Mouse (Mus musculus): Measurements from ENCODE around the gene Ccdc127. TPM values are rescaled to one million over a fixed set of nuclear protein-coding genes. Genes with fewer than 3 reads are reported as not detected.

Gene Ccdc127
- polyA plus RNA-seq, 1 experiment from 2014 or later: 43.1 TPM

GRCm38 (mm10) chr13:74381533-74382276, 31.6 kb downstream of the Ccdc127 start:
- WGBS: 73% methylated on average over 10 of the region's 10 CpGs
- H3K9me3 ChIP-seq (replicated peaks; ENCODE audit: control insufficient read depth, low read length, poor library complexity, severe bottlenecking): no peaks in the 10 kb centered on the region
- H3K9ac ChIP-seq (ENCODE audit: low read depth, low read length): no peak overlapping the region
- no peak overlapping the region for H3K4me3 ChIP-seq (ENCODE audit: low read depth, low read length)
- no peak overlapping the region for H3K4me2 ChIP-seq (ENCODE audit: low read length)
- H3K36me3 ChIP-seq (ENCODE audit: control insufficient read depth, insufficient read depth, low read length): no peaks in the 10 kb centered on the region
- ATAC-seq: no peak
- no peaks in the 10 kb centered on the region for H3K4me1 ChIP-seq (ENCODE audit: control insufficient read depth, insufficient read depth, low read length)
- H3K27ac ChIP-seq (ENCODE audit: low read length): no peak overlapping the region
- no peaks in the 10 kb centered on the region for H3K27me3 ChIP-seq (ENCODE audit: control insufficient read depth, insufficient read depth, low read depth, low read length)

GRCm38 (mm10) chr13:74382289-74382688, 32.2 kb downstream of the Ccdc127 start:
- H3K27ac ChIP-seq (ENCODE audit: low read length): no peak overlapping the region

GRCm38 (mm10) chr13:74389730-74390129, 39.6 kb downstream of the Ccdc127 start:
- Histone ChIP-seq H3K4me2 (ENCODE audit: low read length) (peak overlapping the region; percentile 59), H3K27ac (ENCODE audit: low read length) (no peak overlapping the region), H3K4me1 (ENCODE audit: control insufficient read depth, insufficient read depth, low read length) (peaks cover 4% of the 10 kb centered on the region), H3K27me3 (ENCODE audit: control insufficient read depth, insufficient read depth, low read depth, low read length) (no peaks in the 10 kb centered on the region), H3K4me3 (ENCODE audit: low read depth, low read length) (peak overlapping the region; percentile 55), H3K9ac (ENCODE audit: low read depth, low read length) (peak overlapping the region; percentile 70; the same call in 1 of the 2 replicates), H3K9me3 (replicated peaks; ENCODE audit: control insufficient read depth, low read length, poor library complexity, severe bottlenecking) (no peaks in the 10 kb centered on the region), H3K36me3 (ENCODE audit: control insufficient read depth, insufficient read depth, low read length) (no peaks in the 10 kb centered on the region)
- 71% methylated on average over 6 of the region's 6 CpGs for WGBS
- peak; percentile 41; the same call in 1 of the 2 replicates for ATAC-seq

More at GRCm38 (mm10) chr13:74382289-74382688, 32.2 kb downstream of the Ccdc127 start:
- Histone ChIP-seq H3K36me3 (ENCODE audit: control insufficient read depth, insufficient read depth, low read length) (no peaks in the 10 kb centered on the region), H3K9me3 (replicated peaks; ENCODE audit: control insufficient read depth, low read length, poor library complexity, severe bottlenecking) (no peaks in the 10 kb centered on the region), H3K27me3 (ENCODE audit: control insufficient read depth, insufficient read depth, low read depth, low read length) (no peaks in the 10 kb centered on the region), H3K4me1 (ENCODE audit: control insufficient read depth, insufficient read depth, low read length) (no peaks in the 10 kb centered on the region), H3K9ac (ENCODE audit: low read depth, low read length) (no peak overlapping the region), H3K4me2 (ENCODE audit: low read length) (no peak overlapping the region), H3K4me3 (ENCODE audit: low read depth, low read length) (no peak overlapping the region)
- ATAC-seq: no peak
- WGBS: 61% methylated on average over 3 of the region's 3 CpGs

- no peaks in the 10 kb centered on the region for H3K27me3 ChIP-seq (ENCODE audit: control insufficient read depth, insufficient read depth, low read depth, low read length)
- H3K27ac ChIP-seq (ENCODE audit: low read length): peak within 1 kb of the TSS; percentile 43
- H3K9ac ChIP-seq (ENCODE audit: low read depth, low read length): peak within 1 kb of the TSS; percentile 70
- ATAC-seq: peak; percentile 95
- no peaks in the 10 kb centered on the region for H3K9me3 ChIP-seq (replicated peaks; ENCODE audit: control insufficient read depth, low read length, poor library complexity, severe bottlenecking)
- no peaks in the 10 kb centered on the region for H3K36me3 ChIP-seq (ENCODE audit: control insufficient read depth, insufficient read depth, low read length)
- WGBS: 1% methylated on average over 14 of the region's 14 CpGs
- peaks cover 4% of the 10 kb centered on the region for H3K4me1 ChIP-seq (ENCODE audit: control insufficient read depth, insufficient read depth, low read length)
- H3K4me3 ChIP-seq (ENCODE audit: low read depth, low read length): peak within 1 kb of the TSS; percentile 55
- H3K4me2 ChIP-seq (ENCODE audit: low read length): peak within 1 kb of the TSS; percentile 59
These were observed 40.4 kb downstream of the Ccdc127 start, which contains the start of gene Zfp72 for GRCm38 (mm10) chr13:74390371-74390990. TSS of gene Zfp72 (minus strand) at chr13:74390836.

GRCm38 (mm10) chr13:74391156-74391555, 41.0 kb downstream of the Ccdc127 start:
- no peaks in the 10 kb centered on the region for H3K36me3 ChIP-seq (ENCODE audit: control insufficient read depth, insufficient read depth, low read length)
- 74% methylated on average over 2 of the region's 2 CpGs for WGBS
- H3K9me3 ChIP-seq (replicated peaks; ENCODE audit: control insufficient read depth, low read length, poor library complexity, severe bottlenecking): no peaks in the 10 kb centered on the region
- H3K4me3 ChIP-seq (ENCODE audit: low read depth, low read length): no peak overlapping the region
- no peak overlapping the region for H3K27ac ChIP-seq (ENCODE audit: low read length)
- H3K27me3 ChIP-seq (ENCODE audit: control insufficient read depth, insufficient read depth, low read depth, low read length): no peaks in the 10 kb centered on the region
- no peak overlapping the region for H3K4me2 ChIP-seq (ENCODE audit: low read length)
- peak; percentile 40 for ATAC-seq
- peaks cover 4% of the 10 kb centered on the region for H3K4me1 ChIP-seq (ENCODE audit: control insufficient read depth, insufficient read depth, low read length)
- H3K9ac ChIP-seq (ENCODE audit: low read depth, low read length): no peak overlapping the region

- Histone ChIP-seq H3K4me2 (ENCODE audit: low read length) (peak within 1 kb of the TSS; percentile 14), H3K9ac (ENCODE audit: low read depth, low read length) (no peak within 1 kb of the TSS), H3K27me3 (ENCODE audit: control insufficient read depth, insufficient read depth, low read depth, low read length) (0 out of 2 replicates have a peak, but pooled peaks cover 3% of the 10 kb centered on the region), H3K27ac (ENCODE audit: low read length) (no peak within 1 kb of the TSS), H3K4me3 (ENCODE audit: low read depth, low read length) (no peak within 1 kb of the TSS), H3K4me1 (ENCODE audit: control insufficient read depth, insufficient read depth, low read length) (no peaks in the 10 kb centered on the region), H3K36me3 (ENCODE audit: control insufficient read depth, insufficient read depth, low read length) (no peaks in the 10 kb centered on the region), H3K9me3 (replicated peaks; ENCODE audit: control insufficient read depth, low read length, poor library complexity, severe bottlenecking) (no peaks in the 10 kb centered on the region)
- 9% methylated on average over 11 of the region's 11 CpGs for WGBS
- ATAC-seq: no peak
These were observed 49.3 kb downstream of the Ccdc127 start, which contains the start of gene Ftl1-ps1 for GRCm38 (mm10) chr13:74399298-74399839. TSS of gene Ftl1-ps1 (plus strand) at chr13:74399694.

MicroRNAs encoded within 50 kb of the gene (microRNA counts, 519-probe panel; counts per million panel counts)
- 386 counts per million, percentile 18 among the panel's probes with 10 or more counts for microRNA mmu-miR-692

Small RNA genes lying within 50 kb of the gene (microRNA-seq; reads per million reads assigned to microRNA genes)
- not detected for gene Mir692-3

Other genes starting within 250 kb of the Ccdc127 start
- 0.13 and 0.41 TPM in 2 replicates for gene Slc9a3, start 228.9 kb upstream of the Ccdc127 start, polyA plus RNA-seq (2015; fragmentation: Nextera tagmentation; extraction: Ambion mirVana)
- 113 and 123 TPM in 2 replicates for gene Exoc3, start 141.6 kb upstream of the Ccdc127 start, polyA plus RNA-seq (2015; fragmentation: Nextera tagmentation; extraction: Ambion mirVana)
- 0.58 and 0.70 TPM in 2 replicates for gene Ahrr, start 58.0 kb upstream of the Ccdc127 start, polyA plus RNA-seq (2015; fragmentation: Nextera tagmentation; extraction: Ambion mirVana)
- gene Pdcd6, start 32.7 kb upstream of the Ccdc127 start, polyA plus RNA-seq (2015; fragmentation: Nextera tagmentation; extraction: Ambion mirVana): 108 and 110 TPM in 2 replicates
- gene Sdha, start within 50 bp of the Ccdc127 start, polyA plus RNA-seq (2015; fragmentation: Nextera tagmentation; extraction: Ambion mirVana): 235 and 238 TPM in 2 replicates
- gene Lrrc14b, start 13.7 kb downstream of the Ccdc127 start, polyA plus RNA-seq (2015; fragmentation: Nextera tagmentation; extraction: Ambion mirVana): not detected in 2 replicates
- 10.9 and 11.7 TPM in 2 replicates for gene Zfp72, start 40.5 kb downstream of the Ccdc127 start, polyA plus RNA-seq (2015; fragmentation: Nextera tagmentation; extraction: Ambion mirVana)
- 73.6 and 73.9 TPM in 2 replicates for gene Ftl1-ps1, start 49.4 kb downstream of the Ccdc127 start, polyA plus RNA-seq (2015; fragmentation: Nextera tagmentation; extraction: Ambion mirVana)
- 15.5 and 15.6 TPM in 2 replicates for gene Zfp825, start 143.7 kb downstream of the Ccdc127 start, polyA plus RNA-seq (2015; fragmentation: Nextera tagmentation; extraction: Ambion mirVana)

Data from midbrain, embryonic 16.5 days (tissue).